Mouse (Mus musculus) splenic B cell, adult 2 months (primary cell): ENCODE results near the gene Ifrd2.

Experiments
- DNase-seq: peaks from one replicate; pipeline ENCODE4 v3.0.0-alpha.2; 2011; ENCODE audit warnings: low read depth, low spot score
- H3K27me3 ChIP-seq: 2 replicates; pipeline ENCODE4 v1.6.1; 2012; ENCODE audit warnings: mild to moderate bottlenecking, low read length, moderate library complexity, mixed read lengths; ENCODE audit not compliant: control insufficient read depth, poor library complexity, insufficient read depth, severe bottlenecking
- H3K36me3 ChIP-seq: 2 replicates; pipeline ENCODE4 v1.6.1; 2012; ENCODE audit warnings: mild to moderate bottlenecking, low read length, moderate library complexity, mixed read lengths; ENCODE audit not compliant: control insufficient read depth, poor library complexity, insufficient read depth, severe bottlenecking

Gene Ifrd2

DNA sequence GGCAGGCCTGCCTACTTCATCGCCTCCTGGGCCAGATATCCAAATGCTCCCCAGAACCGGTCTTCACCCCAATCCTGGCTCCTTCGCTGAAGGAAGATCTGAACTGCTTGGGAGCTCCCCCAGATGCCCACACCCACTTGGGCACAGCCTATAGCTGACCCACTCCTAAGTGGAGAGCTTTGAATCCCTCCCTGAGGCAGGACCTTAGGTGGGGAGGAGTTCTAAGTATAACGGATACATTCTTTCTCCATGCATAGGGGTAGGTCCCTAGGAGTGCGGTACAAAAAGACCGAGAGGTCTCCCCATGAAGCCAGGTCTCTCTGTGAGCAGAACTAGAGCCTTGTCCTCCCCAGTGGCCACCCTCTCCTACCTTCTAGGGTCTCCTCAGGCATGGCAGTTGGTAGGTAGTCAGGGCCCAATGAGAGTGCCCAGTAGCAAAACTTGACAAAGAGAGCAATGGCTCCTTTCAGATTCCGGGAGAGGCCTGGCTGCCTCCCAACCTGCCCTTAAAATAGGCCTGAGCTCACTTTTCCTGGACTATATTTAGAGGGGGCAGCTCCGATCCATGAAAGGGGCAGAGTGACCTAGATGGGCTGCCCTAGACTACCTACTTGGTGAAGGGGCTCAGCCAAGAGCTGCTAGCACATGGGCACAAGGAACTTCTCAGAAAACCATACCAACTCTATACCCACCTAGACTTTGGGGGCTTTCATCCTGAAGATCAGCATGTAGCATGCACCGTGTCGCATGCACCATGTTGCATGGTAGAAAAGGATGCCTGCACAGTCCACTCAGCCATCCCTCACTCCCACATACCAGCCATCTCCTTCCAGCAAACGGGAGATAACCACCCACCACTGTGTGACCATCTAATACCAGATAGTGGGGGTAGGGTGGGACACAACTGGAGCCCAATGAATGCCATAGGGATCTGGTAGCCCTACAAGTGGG is 9.5 kb downstream of the Ifrd2 start:
- no peak for DNase-seq
- H3K36me3 ChIP-seq = peaks cover 3% of the 10 kb centered on the region
- no peaks in the 10 kb centered on the region for H3K27me3 ChIP-seq

DNA sequence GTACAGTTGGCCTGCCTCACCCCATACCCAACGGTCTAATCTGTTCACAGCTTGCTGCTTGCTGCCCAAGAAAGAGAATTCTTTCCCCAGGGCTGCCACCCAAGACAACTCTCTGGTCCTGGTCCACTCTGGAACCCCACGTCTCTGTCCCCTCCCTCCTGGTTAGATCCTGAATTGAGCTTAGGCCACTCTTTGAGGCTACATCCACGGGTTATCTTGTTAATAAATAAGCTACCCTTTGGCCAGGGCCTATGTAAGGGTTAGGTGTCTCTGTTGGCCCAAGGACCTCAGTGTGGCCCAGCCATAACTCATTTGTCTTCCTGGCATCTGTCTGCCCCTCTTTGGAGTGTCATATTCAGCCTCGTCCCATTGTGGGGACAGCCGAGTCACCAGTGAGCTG is 10.9 kb downstream of the Ifrd2 start:
- Histone ChIP-seq H3K27me3 (no peaks in the 10 kb centered on the region), H3K36me3 (peaks cover 3% of the 10 kb centered on the region; the same call in 1 of the 2 replicates)
- DNase-seq = no peak

DNA sequence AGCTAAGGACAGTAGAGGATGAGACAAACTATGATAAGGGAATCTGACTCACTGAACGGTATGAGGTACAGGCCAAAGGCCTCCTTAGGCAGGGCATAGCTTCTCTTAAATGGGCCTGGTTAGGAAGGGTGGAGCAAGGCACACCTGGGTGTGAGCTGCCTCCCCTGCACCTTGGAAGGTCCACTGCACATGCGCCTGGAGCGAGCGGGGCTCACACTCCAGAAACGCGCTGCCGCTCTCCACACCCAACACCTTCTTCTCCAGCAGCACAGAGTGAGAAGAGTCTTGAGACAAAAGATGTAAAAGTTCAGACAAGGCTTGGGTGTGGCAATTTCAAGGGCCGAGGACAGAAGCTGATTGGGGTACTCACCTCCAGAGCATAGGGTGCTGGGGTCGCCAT is 12.0 kb downstream of the Ifrd2 start:
- no peaks in the 10 kb centered on the region for H3K36me3 ChIP-seq
- no peaks in the 10 kb centered on the region for H3K27me3 ChIP-seq
- no peak for DNase-seq

DNA sequence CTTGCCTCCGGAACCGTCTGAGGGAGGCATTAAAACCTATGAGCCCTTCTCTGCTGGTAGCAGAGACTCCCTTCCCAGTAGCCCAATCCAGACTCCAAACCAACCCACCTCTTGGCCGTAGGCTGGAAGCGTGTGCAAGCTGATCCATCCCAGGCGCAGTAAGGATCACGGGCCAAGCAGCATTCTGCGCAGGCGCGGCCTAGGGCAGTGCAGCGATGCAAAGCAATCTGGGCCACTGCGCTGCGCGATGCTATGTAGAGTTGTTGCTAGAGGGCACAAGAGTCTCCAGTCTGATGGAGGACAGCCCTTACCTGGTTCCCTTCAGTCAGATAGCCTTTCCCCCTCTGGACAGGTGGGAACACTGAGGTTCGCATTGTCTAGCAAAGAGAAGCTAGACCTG is 12.4 kb downstream of the Ifrd2 start:
- no peak for DNase-seq
- H3K36me3 ChIP-seq = no peaks in the 10 kb centered on the region
- H3K27me3 ChIP-seq = no peaks in the 10 kb centered on the region

- DNase-seq = no peak
- no peaks in the 10 kb centered on the region for H3K27me3 ChIP-seq
- no peaks in the 10 kb centered on the region for H3K36me3 ChIP-seq
Observed at GRCm38 (mm10) chr9:107600745-107601144, 13.3 kb downstream of the Ifrd2 start.

- Histone ChIP-seq H3K27me3 (no peaks in the 10 kb centered on the region), H3K36me3 (no peaks in the 10 kb centered on the region)
- no peak for DNase-seq
Observed at GRCm38 (mm10) chr9:107601275-107601674, 13.8 kb downstream of the Ifrd2 start.

- Histone ChIP-seq H3K27me3 (no peaks in the 10 kb centered on the region), H3K36me3 (no peaks in the 10 kb centered on the region)
- peak; percentile 93 for DNase-seq
Observed at GRCm38 (mm10) chr9:107602068-107602648, 14.7 kb downstream of the Ifrd2 start.

DNA sequence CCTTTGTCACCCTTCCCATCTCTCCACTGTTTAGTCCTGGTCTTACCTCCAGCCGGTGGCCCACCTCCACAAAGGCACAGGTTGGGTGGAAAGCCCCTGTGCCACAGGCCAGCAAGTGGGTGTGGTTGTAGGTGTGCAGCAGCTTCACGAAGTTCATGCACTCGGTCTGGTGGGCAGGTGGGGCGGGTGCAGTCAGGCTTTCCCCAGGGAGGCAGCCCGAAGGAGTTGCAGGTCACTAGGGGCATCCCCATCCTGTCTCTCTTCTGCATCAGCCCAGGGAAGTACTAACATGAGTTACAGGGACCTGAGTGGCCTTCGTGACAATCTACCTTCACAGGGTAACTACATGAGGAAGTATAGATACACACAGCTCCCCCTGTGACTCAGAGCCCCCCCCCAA is 15.8 kb downstream of the Ifrd2 start:
- no peaks in the 10 kb centered on the region for H3K36me3 ChIP-seq
- H3K27me3 ChIP-seq = no peaks in the 10 kb centered on the region
- DNase-seq = peak; percentile 85

DNA sequence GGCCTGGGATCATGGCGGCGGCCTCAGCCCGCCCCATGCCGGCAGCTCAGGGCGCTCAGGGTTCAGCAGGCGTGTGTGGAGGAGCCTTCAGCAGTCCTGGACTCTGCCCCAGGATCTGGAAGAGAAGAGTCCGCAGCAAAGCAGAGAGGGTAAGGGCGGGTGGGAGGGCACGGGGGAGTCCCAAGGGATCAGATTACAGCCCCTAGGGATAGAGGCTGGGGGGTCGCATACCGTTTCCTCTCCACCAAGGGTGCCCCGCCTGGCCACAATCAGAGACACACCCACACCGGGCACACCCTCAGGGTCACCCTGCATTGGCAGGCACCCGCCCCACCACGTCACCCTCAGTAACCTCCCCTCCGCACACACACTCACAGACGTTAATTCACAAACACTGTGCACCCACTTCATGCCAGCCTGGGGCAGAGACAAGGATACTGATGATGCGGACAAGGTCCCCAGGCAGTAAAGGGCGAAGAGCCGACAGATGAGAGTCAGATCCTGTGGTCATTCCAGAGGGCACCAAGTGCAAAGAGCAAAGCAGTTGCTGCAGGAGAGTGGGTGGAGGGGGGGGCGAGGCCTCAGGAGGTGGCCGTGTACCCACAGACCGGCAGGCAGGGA is 17.7 kb downstream of the Ifrd2 start:
- Histone ChIP-seq H3K27me3 (no peaks in the 10 kb centered on the region), H3K36me3 (no peaks in the 10 kb centered on the region)
- no peak for DNase-seq

DNA sequence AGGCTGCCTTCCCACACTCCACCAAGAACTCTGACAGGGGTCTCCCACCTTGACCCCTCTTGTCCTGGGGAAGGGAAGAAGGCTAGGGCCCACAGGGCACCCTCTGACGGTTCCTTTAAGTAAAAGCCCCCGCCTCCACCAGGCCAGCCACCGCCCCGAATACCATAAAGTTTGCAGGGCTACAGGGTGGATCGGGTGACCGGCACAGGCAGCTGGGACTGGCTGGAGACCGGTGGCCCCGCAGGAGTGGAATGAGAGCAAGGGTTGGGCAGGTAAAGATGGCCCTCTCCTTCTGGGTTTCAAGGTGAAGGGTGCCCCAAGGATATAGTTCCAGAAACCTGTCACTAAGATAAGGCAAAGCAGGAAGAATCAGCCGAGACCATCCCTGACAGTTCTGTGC is 19.1 kb downstream of the Ifrd2 start:
- Histone ChIP-seq H3K36me3 (no peaks in the 10 kb centered on the region), H3K27me3 (no peaks in the 10 kb centered on the region)
- DNase-seq = no peak

GRCm38 (mm10) chr9:107607036-107607435 is 19.6 kb downstream of the Ifrd2 start:
- no peaks in the 10 kb centered on the region for H3K36me3 ChIP-seq
- no peaks in the 10 kb centered on the region for H3K27me3 ChIP-seq
- no peak for DNase-seq

DNA sequence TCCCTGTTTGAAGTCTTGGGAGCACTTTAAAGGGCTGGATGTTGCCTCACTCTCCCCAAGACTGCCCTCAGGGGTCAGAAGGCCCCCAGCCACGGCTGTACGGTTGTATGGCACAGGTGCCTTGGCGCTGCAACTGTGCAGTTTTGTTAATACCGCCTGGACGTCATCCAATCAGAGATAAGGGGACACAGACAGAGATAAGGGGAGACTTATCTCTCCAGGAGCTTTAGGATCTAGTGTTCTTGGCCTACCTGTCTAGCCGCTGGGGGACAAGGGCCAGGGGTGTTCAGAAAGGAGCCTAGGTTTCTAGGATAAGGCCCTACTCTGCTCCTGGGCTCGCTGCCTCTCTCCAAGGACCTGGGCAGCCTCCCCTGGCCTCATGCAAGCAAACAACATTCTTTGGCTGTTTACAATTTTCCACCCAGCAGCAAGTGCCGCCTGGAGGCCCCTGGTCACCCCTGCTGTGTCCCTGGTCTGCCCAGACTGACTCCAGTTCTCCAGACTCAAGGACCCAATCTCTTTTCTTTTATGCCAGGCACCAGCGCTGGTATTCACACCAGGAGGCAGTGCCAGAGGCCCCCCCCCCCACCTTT is 20.3 kb downstream of the Ifrd2 start:
- Histone ChIP-seq H3K27me3 (no peaks in the 10 kb centered on the region), H3K36me3 (no peaks in the 10 kb centered on the region)
- DNase-seq = no peak

GRCm38 (mm10) chr9:107608741-107609432 is 21.4 kb downstream of the Ifrd2 start, which contains the start of gene Sema3b:
Gene Sema3b, minus strand, starts transcription at chr9:107609229.
- no peak for DNase-seq
- no peaks in the 10 kb centered on the region for H3K36me3 ChIP-seq
- no peaks in the 10 kb centered on the region for H3K27me3 ChIP-seq

DNA sequence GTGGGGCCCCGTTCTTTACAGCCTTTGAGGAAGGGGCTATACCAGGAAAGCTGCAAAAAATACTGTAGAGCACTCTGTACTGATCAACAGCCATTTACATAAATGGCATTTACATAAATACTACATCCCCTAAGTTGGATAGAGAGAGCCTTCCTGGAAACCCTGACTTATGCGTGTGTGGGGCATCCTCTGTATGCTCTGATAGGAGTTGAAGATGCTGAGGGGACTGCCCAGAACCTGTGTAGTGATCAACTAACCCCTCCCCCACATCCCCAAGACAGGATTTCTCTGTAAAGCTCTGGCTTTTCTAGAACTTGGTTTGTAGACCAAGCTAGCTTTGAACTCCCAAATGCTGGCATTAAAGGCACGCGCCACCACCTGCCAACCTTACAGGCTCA is 22.0 kb downstream of the Ifrd2 start:
- H3K36me3 ChIP-seq = peaks cover 4% of the 10 kb centered on the region; the same call in 1 of the 2 replicates
- DNase-seq = no peak
- H3K27me3 ChIP-seq = no peaks in the 10 kb centered on the region
